Mouse (Mus musculus): ENCODE results near the gene Adamts18. TPM values are rescaled to one million over a fixed set of nuclear protein-coding genes. Genes with fewer than 3 reads are reported as not detected.

Adamts18 gene
- polyA plus RNA-seq, 1 experiment: 1.1 TPM

- Histone ChIP-seq H3K4me3 (ENCODE audit: low read depth, low read length) (no peak overlapping the region), H3K4me1 (ENCODE audit: control insufficient read depth, insufficient read depth, insufficient read length, low read length) (no peaks in the 10 kb centered on the region), H3K36me3 (ENCODE audit: control insufficient read depth, insufficient read depth, low read length) (no peaks in the 10 kb centered on the region), H3K27ac (ENCODE audit: insufficient read depth, low read depth, low read length) (no peak overlapping the region), H3K27me3 (ENCODE audit: control insufficient read depth, insufficient read depth, low read length) (peaks cover 11% of the 10 kb centered on the region)
- TF ChIP-seq CTCF (IDR thresholded peaks at IDR 0.05; ENCODE audit: extremely low read depth, insufficient read length, insufficient replicate concordance, low read depth, low read length) (no peak), POLR2A (IDR thresholded peaks at IDR 0.05; ENCODE audit: low read depth, low read length) (no peak)
- 60% methylated on average over 20 of the region's 20 CpGs for WGBS
Observed at GRCm38 (mm10) chr8:113844801-113845301, 3.7 kb downstream of the Adamts18 start.

GRCm38 (mm10) chr8:113838211-113838610 lies 10.3 kb downstream of the Adamts18 start:
- H3K4me1 ChIP-seq (ENCODE audit: control insufficient read depth, insufficient read depth, insufficient read length, low read length): no peaks in the 10 kb centered on the region
- TF ChIP-seq CTCF (IDR thresholded peaks at IDR 0.05; ENCODE audit: extremely low read depth, insufficient read length, insufficient replicate concordance, low read depth, low read length) (no peak), POLR2A (IDR thresholded peaks at IDR 0.05; ENCODE audit: low read depth, low read length) (no peak)
- H3K27ac ChIP-seq (ENCODE audit: insufficient read depth, low read depth, low read length): no peak overlapping the region
- 87% methylated on average over 6 of the region's 6 CpGs for WGBS
- no peaks in the 10 kb centered on the region for H3K36me3 ChIP-seq (ENCODE audit: control insufficient read depth, insufficient read depth, low read length)
- H3K4me3 ChIP-seq (ENCODE audit: low read depth, low read length): no peak overlapping the region
- H3K27me3 ChIP-seq (ENCODE audit: control insufficient read depth, insufficient read depth, low read length): no peaks in the 10 kb centered on the region

- no peaks in the 10 kb centered on the region for H3K36me3 ChIP-seq (ENCODE audit: control insufficient read depth, insufficient read depth, low read length)
- H3K4me1 ChIP-seq (ENCODE audit: control insufficient read depth, insufficient read depth, insufficient read length, low read length): no peaks in the 10 kb centered on the region
- H3K27me3 ChIP-seq (ENCODE audit: control insufficient read depth, insufficient read depth, low read length): no peaks in the 10 kb centered on the region
- TF ChIP-seq POLR2A (IDR thresholded peaks at IDR 0.05; ENCODE audit: low read depth, low read length): no peak
- TF ChIP-seq CTCF (IDR thresholded peaks at IDR 0.05; ENCODE audit: extremely low read depth, insufficient read length, insufficient replicate concordance, low read depth, low read length): no peak
- 41% methylated on average over 4 of the region's 4 CpGs for WGBS
- H3K4me3 ChIP-seq (ENCODE audit: low read depth, low read length): no peak overlapping the region
- no peak overlapping the region for H3K27ac ChIP-seq (ENCODE audit: insufficient read depth, low read depth, low read length)
Observed at GRCm38 (mm10) chr8:113837570-113837915, 11.0 kb downstream of the Adamts18 start.

DNA sequence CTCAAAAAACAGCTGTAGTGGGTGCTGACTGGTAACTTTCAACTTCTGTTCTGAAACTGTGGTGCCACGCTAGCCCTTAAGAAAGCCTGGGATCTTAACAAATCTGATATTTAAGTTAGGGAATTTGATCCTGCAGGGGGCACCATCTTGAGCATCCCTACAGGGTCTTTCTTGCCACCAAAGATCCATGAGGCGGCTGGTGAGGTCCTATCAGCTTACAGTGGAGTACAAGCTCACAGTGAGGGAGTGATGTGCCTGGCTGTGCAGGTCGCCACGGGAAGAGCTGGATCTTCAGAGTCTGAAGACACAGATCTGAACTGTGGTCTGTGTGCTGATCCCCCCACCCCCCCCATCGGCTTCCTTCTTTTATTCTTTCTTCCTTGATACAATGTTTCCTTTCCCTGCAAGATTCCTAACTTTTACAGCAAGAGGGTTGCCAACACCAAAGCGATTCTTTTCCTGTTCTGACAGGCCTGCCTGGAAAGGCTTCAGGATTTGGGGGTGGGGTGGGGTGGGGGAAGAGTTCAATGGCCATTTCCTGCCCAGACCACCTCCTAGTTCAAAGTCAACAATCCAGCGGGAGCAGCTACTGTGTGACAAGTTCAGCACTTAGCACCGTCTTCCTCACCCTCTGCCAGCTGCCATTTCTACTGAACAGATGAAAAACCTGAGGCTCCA lies 11.5 kb downstream of the Adamts18 start:
- Histone ChIP-seq H3K36me3 (ENCODE audit: control insufficient read depth, insufficient read depth, low read length) (no peaks in the 10 kb centered on the region), H3K27ac (ENCODE audit: insufficient read depth, low read depth, low read length) (no peak overlapping the region), H3K27me3 (ENCODE audit: control insufficient read depth, insufficient read depth, low read length) (no peaks in the 10 kb centered on the region), H3K4me3 (ENCODE audit: low read depth, low read length) (no peak overlapping the region), H3K4me1 (ENCODE audit: control insufficient read depth, insufficient read depth, insufficient read length, low read length) (no peaks in the 10 kb centered on the region)
- TF ChIP-seq CTCF (IDR thresholded peaks at IDR 0.05; ENCODE audit: extremely low read depth, insufficient read length, insufficient replicate concordance, low read depth, low read length) (no peak), POLR2A (IDR thresholded peaks at IDR 0.05; ENCODE audit: low read depth, low read length) (no peak)
- WGBS: 46% methylated on average over 8 of the region's 8 CpGs

- no peak overlapping the region for H3K27ac ChIP-seq (ENCODE audit: insufficient read depth, low read depth, low read length)
- H3K27me3 ChIP-seq (ENCODE audit: control insufficient read depth, insufficient read depth, low read length): no peaks in the 10 kb centered on the region
- no peaks in the 10 kb centered on the region for H3K4me1 ChIP-seq (ENCODE audit: control insufficient read depth, insufficient read depth, insufficient read length, low read length)
- H3K36me3 ChIP-seq (ENCODE audit: control insufficient read depth, insufficient read depth, low read length): no peaks in the 10 kb centered on the region
- 46% methylated on average over 4 of the region's 4 CpGs for WGBS
- TF ChIP-seq POLR2A (IDR thresholded peaks at IDR 0.05; ENCODE audit: low read depth, low read length): no peak
- TF ChIP-seq CTCF (IDR thresholded peaks at IDR 0.05; ENCODE audit: extremely low read depth, insufficient read length, insufficient replicate concordance, low read depth, low read length): no peak
- no peak overlapping the region for H3K4me3 ChIP-seq (ENCODE audit: low read depth, low read length)
Observed at GRCm38 (mm10) chr8:113833644-113834043, 14.9 kb downstream of the Adamts18 start.

- Histone ChIP-seq H3K27ac (ENCODE audit: insufficient read depth, low read depth, low read length) (no peak overlapping the region), H3K27me3 (ENCODE audit: control insufficient read depth, insufficient read depth, low read length) (no peaks in the 10 kb centered on the region), H3K36me3 (ENCODE audit: control insufficient read depth, insufficient read depth, low read length) (no peaks in the 10 kb centered on the region), H3K4me1 (ENCODE audit: control insufficient read depth, insufficient read depth, insufficient read length, low read length) (no peaks in the 10 kb centered on the region), H3K4me3 (ENCODE audit: low read depth, low read length) (no peak overlapping the region)
- TF ChIP-seq CTCF (IDR thresholded peaks at IDR 0.05; ENCODE audit: extremely low read depth, insufficient read length, insufficient replicate concordance, low read depth, low read length) (no peak), POLR2A (IDR thresholded peaks at IDR 0.05; ENCODE audit: low read depth, low read length) (no peak)
- WGBS: 76% methylated on average over 3 of the region's 3 CpGs
Observed at GRCm38 (mm10) chr8:113827270-113827669, 21.3 kb downstream of the Adamts18 start.

DNA sequence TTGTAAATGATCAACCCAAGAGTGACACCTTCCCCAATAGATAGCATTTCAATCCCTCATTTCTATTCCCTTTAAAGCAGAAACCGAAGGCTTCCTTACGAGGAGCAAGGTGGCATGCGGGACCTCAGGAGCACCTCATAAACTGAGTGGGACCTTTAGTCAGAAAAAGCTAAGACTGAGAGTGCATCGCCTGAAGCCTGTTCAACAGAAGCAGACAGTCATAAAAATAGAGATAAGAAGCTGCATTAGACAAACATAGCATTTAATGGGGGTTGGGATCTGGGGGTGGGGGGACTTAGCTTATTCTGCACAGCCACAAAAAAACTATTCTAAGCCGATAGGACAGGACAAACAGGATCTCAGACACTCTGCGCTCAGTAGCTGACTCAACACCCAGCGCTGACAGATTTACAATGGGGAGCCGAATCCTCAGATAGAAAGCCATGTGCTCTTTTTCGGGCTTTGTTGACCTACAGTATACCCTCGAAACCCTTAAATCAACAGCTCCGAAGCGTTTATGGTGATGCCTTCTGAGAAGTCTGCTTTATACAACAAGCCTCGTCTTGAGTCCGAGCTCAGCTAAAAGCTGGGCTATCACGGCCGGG lies 27.5 kb downstream of the Adamts18 start:
- TF ChIP-seq POLR2A (IDR thresholded peaks at IDR 0.05; ENCODE audit: low read depth, low read length) (no peak), CTCF (IDR thresholded peaks at IDR 0.05; ENCODE audit: extremely low read depth, insufficient read length, insufficient replicate concordance, low read depth, low read length) (no peak)
- Histone ChIP-seq H3K27ac (ENCODE audit: insufficient read depth, low read depth, low read length) (no peak overlapping the region), H3K4me1 (ENCODE audit: control insufficient read depth, insufficient read depth, insufficient read length, low read length) (no peaks in the 10 kb centered on the region), H3K4me3 (ENCODE audit: low read depth, low read length) (no peak overlapping the region), H3K36me3 (ENCODE audit: control insufficient read depth, insufficient read depth, low read length) (no peaks in the 10 kb centered on the region), H3K27me3 (ENCODE audit: control insufficient read depth, insufficient read depth, low read length) (no peaks in the 10 kb centered on the region)
- 21% methylated on average over 16 of the region's 16 CpGs for WGBS
